Mouse (Mus musculus): ENCODE measurements around the gene Speg. TPM values are rescaled to one million over a fixed set of nuclear protein-coding genes. Genes with fewer than 3 reads are reported as not detected.
A peak's percentile ranks its signal among the peaks of the same experiment; 100 is the strongest.

Gene Speg
- total RNA-seq (2012; rRNA removed), result 16.9 and 31.2 TPM in 2 replicates

- Histone ChIP-seq H3K4me3 (ENCODE audit: insufficient read depth in 1 of 2, low read depth in 1 of 2, low read length in 2 of 2, poor library complexity in 1 of 2, severe bottlenecking in 1 of 2) (peak within 1 kb of the TSS; percentile 12 to 56; a peak in 3 of 4 replicates), H3K9me3 (ENCODE audit: control insufficient read depth, insufficient read depth, low read depth, low read length) (no peaks in the 10 kb centered on the region), H3K4me1 (ENCODE audit: control insufficient read depth in 2 of 2, insufficient read depth in 2 of 2, low read length in 2 of 2, poor library complexity in 1 of 2) (peaks cover 0 to 11% of the 10 kb centered on the region in 2 experiments; a peak in 2 of 4 replicates), H3K36me3 (ENCODE audit: control insufficient read depth, insufficient read depth, low read length, poor library complexity, severe bottlenecking) (no peaks in the 10 kb centered on the region), H3K9ac (ENCODE audit: insufficient read depth, low read depth, low read length, poor library complexity, severe bottlenecking) (peak within 1 kb of the TSS; percentile 21), H3K27ac (ENCODE audit: insufficient read depth, low read depth, low read length, poor library complexity, severe bottlenecking) (no peak within 1 kb of the TSS)
- no peak for DNase-seq (ENCODE audit: low read depth, low spot score)
- TF ChIP-seq CHD2 (IDR thresholded peaks at IDR 0.05; ENCODE audit: low read depth, low read length) (no peak), ZNF384 (IDR thresholded peaks at IDR 0.05; ENCODE audit: low read depth, low read length) (no peak), HCFC1 (IDR thresholded peaks at IDR 0.05; ENCODE audit: borderline replicate concordance, insufficient read depth, low read length) (no peak), MAFK (IDR thresholded peaks at IDR 0.05; ENCODE audit: insufficient read depth, low read depth, low read length) (no peak), ZC3H11A (IDR thresholded peaks at IDR 0.05; ENCODE audit: borderline replicate concordance, low read depth, low read length) (no peak)
- in situ Hi-C loops (cut with MboI; ENCODE audit: low sequenced_read_pairs in 2 of 2, unreplicated experiment in 2 of 2), result no loop called here
Observed at GRCm38 (mm10) chr1:75374950-75375936, at the start of gene Speg. Gene Speg, plus strand, starts transcription at chr1:75375297.

- no peak overlapping the region for H3K4me3 ChIP-seq (ENCODE audit: insufficient read depth in 1 of 2, low read depth in 1 of 2, low read length in 2 of 2, poor library complexity in 1 of 2, severe bottlenecking in 1 of 2)
- H3K9ac ChIP-seq (ENCODE audit: insufficient read depth, low read depth, low read length, poor library complexity, severe bottlenecking), result no peak overlapping the region
- TF ChIP-seq MAFK (IDR thresholded peaks at IDR 0.05; ENCODE audit: insufficient read depth, low read depth, low read length), result no peak
- no peak for TF ChIP-seq ZC3H11A (IDR thresholded peaks at IDR 0.05; ENCODE audit: borderline replicate concordance, low read depth, low read length)
- no peak for TF ChIP-seq HCFC1 (IDR thresholded peaks at IDR 0.05; ENCODE audit: borderline replicate concordance, insufficient read depth, low read length)
- TF ChIP-seq CHD2 (IDR thresholded peaks at IDR 0.05; ENCODE audit: low read depth, low read length), result no peak
- TF ChIP-seq ZNF384 (IDR thresholded peaks at IDR 0.05; ENCODE audit: low read depth, low read length), result no peak
- H3K9me3 ChIP-seq (ENCODE audit: control insufficient read depth, insufficient read depth, low read depth, low read length), result no peaks in the 10 kb centered on the region
- DNase-seq (ENCODE audit: low read depth, low spot score), result no peak
- H3K27ac ChIP-seq (ENCODE audit: insufficient read depth, low read depth, low read length, poor library complexity, severe bottlenecking), result no peak overlapping the region
- in situ Hi-C loops (cut with MboI; ENCODE audit: low sequenced_read_pairs in 2 of 2, unreplicated experiment in 2 of 2), result no loop called here
- H3K4me1 ChIP-seq (ENCODE audit: control insufficient read depth in 2 of 2, insufficient read depth in 2 of 2, low read length in 2 of 2, poor library complexity in 1 of 2), result no peaks in the 10 kb centered on the region
- H3K36me3 ChIP-seq (ENCODE audit: control insufficient read depth, insufficient read depth, low read length, poor library complexity, severe bottlenecking), result no peaks in the 10 kb centered on the region
Observed at GRCm38 (mm10) chr1:75327461-75327860, 47.6 kb upstream of the Speg start.

GRCm38 (mm10) chr1:75331271-75331670 lies 43.8 kb upstream of the Speg start:
- TF ChIP-seq ZNF384 (IDR thresholded peaks at IDR 0.05; ENCODE audit: low read depth, low read length), result no peak
- TF ChIP-seq HCFC1 (IDR thresholded peaks at IDR 0.05; ENCODE audit: borderline replicate concordance, insufficient read depth, low read length), result no peak
- TF ChIP-seq ZC3H11A (IDR thresholded peaks at IDR 0.05; ENCODE audit: borderline replicate concordance, low read depth, low read length), result no peak
- TF ChIP-seq CHD2 (IDR thresholded peaks at IDR 0.05; ENCODE audit: low read depth, low read length), result no peak
- TF ChIP-seq MAFK (IDR thresholded peaks at IDR 0.05; ENCODE audit: insufficient read depth, low read depth, low read length), result no peak
- no peaks in the 10 kb centered on the region for H3K9me3 ChIP-seq (ENCODE audit: control insufficient read depth, insufficient read depth, low read depth, low read length)
- no peaks in the 10 kb centered on the region for H3K36me3 ChIP-seq (ENCODE audit: control insufficient read depth, insufficient read depth, low read length, poor library complexity, severe bottlenecking)
- DNase-seq (ENCODE audit: low read depth, low spot score), result no peak
- H3K4me1 ChIP-seq (ENCODE audit: control insufficient read depth in 2 of 2, insufficient read depth in 2 of 2, low read length in 2 of 2, poor library complexity in 1 of 2), result no peaks in the 10 kb centered on the region
- in situ Hi-C loops (cut with MboI; ENCODE audit: low sequenced_read_pairs in 2 of 2, unreplicated experiment in 2 of 2), result no loop called here
- H3K4me3 ChIP-seq (ENCODE audit: insufficient read depth in 1 of 2, low read depth in 1 of 2, low read length in 2 of 2, poor library complexity in 1 of 2, severe bottlenecking in 1 of 2), result no peak overlapping the region
- no peak overlapping the region for H3K27ac ChIP-seq (ENCODE audit: insufficient read depth, low read depth, low read length, poor library complexity, severe bottlenecking)
- no peak overlapping the region for H3K9ac ChIP-seq (ENCODE audit: insufficient read depth, low read depth, low read length, poor library complexity, severe bottlenecking)

GRCm38 (mm10) chr1:75336461-75336860 lies 38.6 kb upstream of the Speg start:
- Histone ChIP-seq H3K9me3 (ENCODE audit: control insufficient read depth, insufficient read depth, low read depth, low read length) (no peaks in the 10 kb centered on the region), H3K9ac (ENCODE audit: insufficient read depth, low read depth, low read length, poor library complexity, severe bottlenecking) (no peak overlapping the region), H3K4me1 (ENCODE audit: control insufficient read depth in 2 of 2, insufficient read depth in 2 of 2, low read length in 2 of 2, poor library complexity in 1 of 2) (peaks cover 0 to 3% of the 10 kb centered on the region in 2 experiments; a peak in 1 of 4 replicates), H3K4me3 (ENCODE audit: insufficient read depth in 1 of 2, low read depth in 1 of 2, low read length in 2 of 2, poor library complexity in 1 of 2, severe bottlenecking in 1 of 2) (no peak overlapping the region), H3K36me3 (ENCODE audit: control insufficient read depth, insufficient read depth, low read length, poor library complexity, severe bottlenecking) (no peaks in the 10 kb centered on the region), H3K27ac (ENCODE audit: insufficient read depth, low read depth, low read length, poor library complexity, severe bottlenecking) (no peak overlapping the region)
- no peak for DNase-seq (ENCODE audit: low read depth, low spot score)
- TF ChIP-seq ZNF384 (IDR thresholded peaks at IDR 0.05; ENCODE audit: low read depth, low read length), result no peak
- no peak for TF ChIP-seq CHD2 (IDR thresholded peaks at IDR 0.05; ENCODE audit: low read depth, low read length)
- TF ChIP-seq MAFK (IDR thresholded peaks at IDR 0.05; ENCODE audit: insufficient read depth, low read depth, low read length), result no peak
- no peak for TF ChIP-seq ZC3H11A (IDR thresholded peaks at IDR 0.05; ENCODE audit: borderline replicate concordance, low read depth, low read length)
- TF ChIP-seq HCFC1 (IDR thresholded peaks at IDR 0.05; ENCODE audit: borderline replicate concordance, insufficient read depth, low read length), result no peak
- in situ Hi-C loops (cut with MboI; ENCODE audit: low sequenced_read_pairs in 2 of 2, unreplicated experiment in 2 of 2), result no loop called here

Measured in ES-E14 (cell line).